Mouse (Mus musculus): ENCODE measurements around the gene Stat3. TPM values are rescaled to one million over a fixed set of nuclear protein-coding genes. Genes with fewer than 3 reads are reported as not detected.

The Stat3 gene
- total and polyA plus RNA-seq, 3 experiments: 35.9 to 69.2 (median 51.1) TPM

GRCm38 (mm10) chr11:100969744-100970556 lies 30.6 kb upstream of the Stat3 start:
- Histone ChIP-seq H3K79me2 (replicated peaks; ENCODE audit: control insufficient read depth, extremely low read depth, insufficient read depth, poor library complexity, severe bottlenecking) (no peaks in the 10 kb centered on the region), H3K4me2 (ENCODE audit: insufficient read depth, low read depth, poor library complexity, severe bottlenecking) (no peak overlapping the region), H3K27ac (ENCODE audit: insufficient read depth, low read depth) (no peak overlapping the region), H3K36me3 (replicated peaks in 1 of 2; ENCODE audit: control insufficient read depth in 1 of 2, insufficient read depth in 1 of 2, low read length in 1 of 2) (no peaks in the 10 kb centered on the region), H3K4me1 (ENCODE audit: control insufficient read depth in 1 of 2, insufficient read depth in 2 of 2) (peaks cover 8 to 19% of the 10 kb centered on the region in 2 experiments), H3K27me3 (replicated peaks) (peaks cover 8% of the 10 kb centered on the region), H3K9me3 (replicated peaks; ENCODE audit: low read length) (peaks cover 10% of the 10 kb centered on the region), H3K9ac (ENCODE audit: insufficient read depth, low read depth) (no peak overlapping the region), H3K4me3 (replicated peaks in 1 of 3; ENCODE audit: low read depth in 2 of 3, low read length in 2 of 3, poor library complexity in 1 of 3) (no peak overlapping the region)
- in situ Hi-C loops (cut with MboI; ENCODE audit: low pct_ligation_motif_present, low pct_unique_long_range_greater_than_20kb, low sequenced_read_pairs) (no loop called here), dilution Hi-C loops (cut with MboI; ENCODE audit: extremely low pct_ligation_motif_present, extremely low pct_unique_long_range_greater_than_20kb, low sequenced_read_pairs) (no loop called here)
- TF ChIP-seq ZNF384 (IDR thresholded peaks at IDR 0.05; ENCODE audit: low read depth, low read length) (no peak), PAX5 (IDR thresholded peaks at IDR 0.05; ENCODE audit: low read length) (no peak), TCF12 (IDR thresholded peaks at IDR 0.05; ENCODE audit: low read depth, low read length) (no peak)
- DNase-seq (ENCODE audit: extremely low read depth): no peak

DNA sequence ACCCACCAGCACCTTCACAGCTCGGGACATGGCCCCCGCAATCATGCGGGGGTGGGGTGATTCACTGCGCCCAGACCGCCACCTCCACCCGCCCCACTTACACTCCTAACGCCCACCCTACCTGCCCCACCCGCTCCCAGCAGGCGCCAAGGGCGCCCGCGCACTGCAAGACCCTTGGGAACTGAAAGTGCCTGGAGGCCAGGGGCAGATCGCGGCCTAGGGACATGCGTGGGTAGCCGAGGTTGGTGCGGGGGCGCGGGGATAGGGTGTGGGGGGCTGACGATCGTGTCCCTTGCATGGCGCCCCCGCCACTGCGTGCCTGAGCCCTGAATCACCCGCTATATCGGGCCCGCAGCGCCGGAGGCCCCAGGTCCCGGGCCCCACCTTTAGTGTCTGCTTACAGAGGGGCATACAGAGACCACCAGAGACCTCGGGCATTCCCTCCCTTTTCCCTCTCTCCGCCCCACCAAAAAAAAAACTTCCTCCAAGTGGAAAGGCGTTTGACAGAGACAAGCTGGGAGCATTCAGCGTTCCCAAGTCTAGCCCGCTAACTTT lies 29.9 kb upstream of the Stat3 start:
- DNase-seq (ENCODE audit: extremely low read depth): no peak
- TF ChIP-seq PAX5 (IDR thresholded peaks at IDR 0.05; ENCODE audit: low read length): no peak
- TF ChIP-seq RAD21 (IDR thresholded peaks at IDR 0.05; ENCODE audit: low read depth, low read length): no peak
- TF ChIP-seq MEF2A (IDR thresholded peaks at IDR 0.05; ENCODE audit: borderline replicate concordance, low read depth, low read length): no peak
- TF ChIP-seq GABPA (IDR thresholded peaks at IDR 0.05; ENCODE audit: insufficient replicate concordance, low read depth, low read length): no peak
- TF ChIP-seq SIN3A (IDR thresholded peaks at IDR 0.05; ENCODE audit: low read length): no peak
- TF ChIP-seq MAX (IDR thresholded peaks at IDR 0.05; ENCODE audit: low read length): no peak
- no peak for TF ChIP-seq BHLHE40 (IDR thresholded peaks at IDR 0.05; ENCODE audit: low read depth, low read length)
- no peak for TF ChIP-seq MAFK (IDR thresholded peaks at IDR 0.05; ENCODE audit: insufficient replicate concordance, low read length)
- TF ChIP-seq JUND (conservative IDR thresholded peaks at IDR 0.05; ENCODE audit: low read depth, low read length): no peak
- TF ChIP-seq POLR2A (IDR thresholded peaks at IDR 0.05; ENCODE audit: low read depth, low read length): no peak
- no peak for TF ChIP-seq E2F4 (IDR thresholded peaks at IDR 0.05; ENCODE audit: insufficient replicate concordance, low read depth, low read length)
- TF ChIP-seq ELF1 (IDR thresholded peaks at IDR 0.05; ENCODE audit: low read depth, low read length): no peak
- TF ChIP-seq USF1 (IDR thresholded peaks at IDR 0.05; ENCODE audit: low read depth, low read length): no peak
- TF ChIP-seq SMC3 (IDR thresholded peaks at IDR 0.05; ENCODE audit: low read depth, low read length): no peak
- TF ChIP-seq POLR2AphosphoS2 (IDR thresholded peaks at IDR 0.05; ENCODE audit: low read depth, low read length): no peak
- Histone ChIP-seq H3K27ac (ENCODE audit: insufficient read depth, low read depth) (no peak overlapping the region), H3K27me3 (replicated peaks) (peaks cover 10% of the 10 kb centered on the region), H3K9me3 (replicated peaks; ENCODE audit: low read length) (peaks cover 10% of the 10 kb centered on the region), H3K79me2 (replicated peaks; ENCODE audit: control insufficient read depth, extremely low read depth, insufficient read depth, poor library complexity, severe bottlenecking) (no peaks in the 10 kb centered on the region), H3K4me3 (replicated peaks in 1 of 3; ENCODE audit: low read depth in 2 of 3, low read length in 2 of 3, poor library complexity in 1 of 3) (no peak overlapping the region), H3K36me3 (replicated peaks in 1 of 2; ENCODE audit: control insufficient read depth in 1 of 2, insufficient read depth in 1 of 2, low read length in 1 of 2) (no peaks in the 10 kb centered on the region), H3K9ac (ENCODE audit: insufficient read depth, low read depth) (no peak overlapping the region), H3K4me2 (ENCODE audit: insufficient read depth, low read depth, poor library complexity, severe bottlenecking) (no peak overlapping the region), H3K4me1 (ENCODE audit: control insufficient read depth in 1 of 2, insufficient read depth in 2 of 2) (peaks cover 5 to 13% of the 10 kb centered on the region in 2 experiments)
- in situ Hi-C loops (cut with MboI; ENCODE audit: low pct_ligation_motif_present, low pct_unique_long_range_greater_than_20kb, low sequenced_read_pairs) (no loop called here), dilution Hi-C loops (cut with MboI; ENCODE audit: extremely low pct_ligation_motif_present, extremely low pct_unique_long_range_greater_than_20kb, low sequenced_read_pairs) (no loop called here)

Data from CH12.LX (cell line).